Mouse (Mus musculus) intestine, embryonic 15.5 days (tissue): ENCODE data around the gene Atg9a. TPM values are rescaled to one million over a fixed set of nuclear protein-coding genes. Genes with fewer than 3 reads are reported as not detected.

Source experiments
- ATAC-seq: fragments of 200-750 bp; cut with Nextera tagmentation; 2 replicates; pipeline ENCODE4 v1.8.0; 2017; ENCODE audit warnings: moderate TSS enrichment, moderate library complexity
- H3K27ac ChIP-seq: fragments of 300-500 bp; sonication (generic); 2 replicates; pipeline ENCODE4 v1.5.1; 2015; ENCODE audit warnings: mild to moderate bottlenecking, inconsistent platforms
- H3K27me3 ChIP-seq: fragments of 300-500 bp; sonication (generic); replicated peaks from 2 replicates; pipeline ENCODE4 v1.6.1; 2015; ENCODE audit warnings: inconsistent platforms
- H3K36me3 ChIP-seq: fragments of 300-500 bp; sonication (generic); 2 replicates; pipeline ENCODE4 v1.6.1; 2015; ENCODE audit warnings: inconsistent platforms
- H3K4me1 ChIP-seq: fragments of 300-500 bp; sonication (generic); replicated peaks from 2 replicates; pipeline ENCODE4 v1.6.1; 2015; ENCODE audit warnings: inconsistent platforms
- H3K4me2 ChIP-seq: fragments of 300-500 bp; sonication (generic); replicated peaks from 2 replicates; pipeline ENCODE4 v1.6.1; 2015; ENCODE audit warnings: mild to moderate bottlenecking, inconsistent platforms
- H3K4me3 ChIP-seq: fragments of 300-500 bp; sonication (generic); replicated peaks from 2 replicates; pipeline ENCODE4 v1.5.1; 2015; ENCODE audit warnings: inconsistent platforms
- H3K9ac ChIP-seq: fragments of 300-500 bp; sonication (generic); 2 replicates; pipeline ENCODE4 v1.6.1; 2015; ENCODE audit warnings: inconsistent platforms
- H3K9me3 ChIP-seq: fragments of 300-500 bp; sonication (generic); 2 replicates; pipeline ENCODE4 v1.6.1; 2016; ENCODE audit warnings: inconsistent platforms
- WGBS: fragments of 180-500 bp; shearing (Covaris S2); methylation state at CpG from one replicate; pipeline ENCODE4 v1.1.7; 2015; 5-methylcytosine and 5-hydroxymethylcytosine counted together
- polyA plus RNA-seq: library from polyadenylated mRNA; unstranded; fragments of >200 nt; fragmentation: Nextera tagmentation; extraction: Ambion mirVana; gene quantifications from 2 replicates; pipeline ENCODE4 v1.2.1, GENCODE M21; 2015

Atg9a gene
- polyA plus RNA-seq, 1 experiment from 2014 or later = 28.3 TPM

GRCm38 (mm10) chr1:75213096-75213495 is 21.1 kb upstream of the Atg9a start:
- Histone ChIP-seq H3K27me3 (no peaks in the 10 kb centered on the region; the same call in 1 of the 2 replicates), H3K4me1 (peaks cover 37% of the 10 kb centered on the region), H3K9ac (no peak overlapping the region), H3K9me3 (no peaks in the 10 kb centered on the region), H3K4me2 (peak overlapping the region; percentile 20; the same call in 1 of the 2 replicates), H3K36me3 (peaks cover 12% of the 10 kb centered on the region; the same call in 1 of the 2 replicates), H3K27ac (no peak overlapping the region), H3K4me3 (no peak overlapping the region)
- no peak for ATAC-seq
- 78% methylated on average over 7 of the region's 7 CpGs for WGBS

- no peak for ATAC-seq
- H3K4me2 ChIP-seq = peak overlapping the region; percentile 20; the same call in 1 of the 2 replicates
- no peak overlapping the region for H3K27ac ChIP-seq
- no peaks in the 10 kb centered on the region for H3K9me3 ChIP-seq
- peaks cover 12% of the 10 kb centered on the region; the same call in 1 of the 2 replicates for H3K36me3 ChIP-seq
- H3K4me3 ChIP-seq = no peak overlapping the region
- WGBS = 73% methylated on average over 4 of the region's 4 CpGs
- no peaks in the 10 kb centered on the region; the same call in 1 of the 2 replicates for H3K27me3 ChIP-seq
- no peak overlapping the region for H3K9ac ChIP-seq
- peaks cover 37% of the 10 kb centered on the region for H3K4me1 ChIP-seq
Measured at GRCm38 (mm10) chr1:75212542-75212941, 20.5 kb upstream of the Atg9a start.

- H3K27ac ChIP-seq = peak overlapping the region; percentile 63
- peak overlapping the region; percentile 94 for H3K9ac ChIP-seq
- peaks cover 35% of the 10 kb centered on the region for H3K4me1 ChIP-seq
- peak overlapping the region; percentile 85 for H3K4me2 ChIP-seq
- ATAC-seq = no peak
- peak overlapping the region; percentile 86 for H3K4me3 ChIP-seq
- peaks cover 12% of the 10 kb centered on the region; the same call in 1 of the 2 replicates for H3K36me3 ChIP-seq
- H3K27me3 ChIP-seq = no peaks in the 10 kb centered on the region
- no peaks in the 10 kb centered on the region for H3K9me3 ChIP-seq
- 11% methylated on average over 17 of the region's 17 CpGs for WGBS
Measured at GRCm38 (mm10) chr1:75211141-75211708, 19.2 kb upstream of the Atg9a start.

GRCm38 (mm10) chr1:75210136-75211087 is 18.4 kb upstream of the Atg9a start, which contains the start of the genes Glb1l and Stk16:
Glb1l (minus strand) TSS chr1:75210813.
Stk16 (plus strand) TSS chr1:75210838.
- no peaks in the 10 kb centered on the region for H3K9me3 ChIP-seq
- peak within 1 kb of the TSS; percentile 94 for H3K9ac ChIP-seq
- peak within 1 kb of the TSS; percentile 85 for H3K4me2 ChIP-seq
- H3K36me3 ChIP-seq = peaks cover 7% of the 10 kb centered on the region; the same call in 1 of the 2 replicates
- peak within 1 kb of the TSS; percentile 86 for H3K4me3 ChIP-seq
- 6% methylated on average over 42 of the region's 42 CpGs for WGBS
- H3K4me1 ChIP-seq = peaks cover 35% of the 10 kb centered on the region
- H3K27me3 ChIP-seq = no peaks in the 10 kb centered on the region
- peak within 1 kb of the TSS; percentile 63 for H3K27ac ChIP-seq
- ATAC-seq = peak; percentile 91

- H3K9ac ChIP-seq = peak overlapping the region; percentile 52
- peaks cover 6% of the 10 kb centered on the region; the same call in 1 of the 2 replicates for H3K36me3 ChIP-seq
- H3K4me3 ChIP-seq = peak overlapping the region; percentile 35
- H3K27me3 ChIP-seq = no peaks in the 10 kb centered on the region
- peak overlapping the region; percentile 65 for H3K4me2 ChIP-seq
- WGBS = 8% methylated on average over 34 of the region's 34 CpGs
- no peaks in the 10 kb centered on the region for H3K9me3 ChIP-seq
- no peak for ATAC-seq
- no peak overlapping the region for H3K27ac ChIP-seq
- H3K4me1 ChIP-seq = peaks cover 29% of the 10 kb centered on the region
Measured at GRCm38 (mm10) chr1:75208967-75209678, 17.1 kb upstream of the Atg9a start.

GRCm38 (mm10) chr1:75201236-75201635 is 9.2 kb upstream of the Atg9a start:
- H3K27me3 ChIP-seq = no peaks in the 10 kb centered on the region
- no peak overlapping the region for H3K9ac ChIP-seq
- H3K4me1 ChIP-seq = no peaks in the 10 kb centered on the region
- H3K4me2 ChIP-seq = no peak overlapping the region
- no peak for ATAC-seq
- no peaks in the 10 kb centered on the region for H3K9me3 ChIP-seq
- peaks cover 35% of the 10 kb centered on the region for H3K36me3 ChIP-seq
- 86% methylated on average over 1 of the region's 1 CpGs for WGBS
- H3K4me3 ChIP-seq = no peak overlapping the region
- H3K27ac ChIP-seq = no peak overlapping the region

- Histone ChIP-seq H3K4me3 (peak overlapping the region; percentile 77), H3K9me3 (no peaks in the 10 kb centered on the region), H3K4me2 (peak overlapping the region; percentile 84), H3K27ac (peak overlapping the region; percentile 90), H3K27me3 (no peaks in the 10 kb centered on the region), H3K36me3 (peaks cover 19% of the 10 kb centered on the region), H3K9ac (peak overlapping the region; percentile 74), H3K4me1 (peaks cover 12% of the 10 kb centered on the region; the same call in 1 of the 2 replicates)
- under 1% methylated on average over 19 of the region's 19 CpGs for WGBS
- ATAC-seq = peak; percentile 76
Measured at GRCm38 (mm10) chr1:75192452-75192851, 456 bp upstream of the Atg9a start.

GRCm38 (mm10) chr1:75191258-75191621 is 756 bp downstream of the Atg9a start:
- Histone ChIP-seq H3K4me3 (peak overlapping the region; percentile 77), H3K4me1 (peaks cover 12% of the 10 kb centered on the region; the same call in 1 of the 2 replicates), H3K4me2 (peak overlapping the region; percentile 84), H3K9me3 (no peaks in the 10 kb centered on the region), H3K36me3 (peaks cover 18% of the 10 kb centered on the region), H3K9ac (peak overlapping the region; percentile 83), H3K27me3 (no peaks in the 10 kb centered on the region), H3K27ac (peak overlapping the region; percentile 89)
- no peak for ATAC-seq
- 46% methylated on average over 5 of the region's 5 CpGs for WGBS

GRCm38 (mm10) chr1:75190577-75190976 is 1.4 kb downstream of the Atg9a start:
- peak overlapping the region; percentile 84 for H3K4me2 ChIP-seq
- no peak for ATAC-seq
- WGBS = 33% methylated on average over 2 of the region's 2 CpGs
- no peak overlapping the region for H3K27ac ChIP-seq
- peaks cover 20% of the 10 kb centered on the region for H3K36me3 ChIP-seq
- H3K9me3 ChIP-seq = no peaks in the 10 kb centered on the region
- H3K9ac ChIP-seq = peak overlapping the region; percentile 83; the same call in 1 of the 2 replicates
- H3K4me3 ChIP-seq = peak overlapping the region; percentile 77; the same call in 1 of the 2 replicates
- H3K27me3 ChIP-seq = no peaks in the 10 kb centered on the region
- peaks cover 12% of the 10 kb centered on the region; the same call in 1 of the 2 replicates for H3K4me1 ChIP-seq

GRCm38 (mm10) chr1:75187914-75188483 is 4.0 kb downstream of the Atg9a start:
- Histone ChIP-seq H3K9ac (no peak overlapping the region), H3K27me3 (no peaks in the 10 kb centered on the region), H3K9me3 (no peaks in the 10 kb centered on the region), H3K36me3 (peaks cover 35% of the 10 kb centered on the region), H3K27ac (no peak overlapping the region), H3K4me3 (no peak overlapping the region), H3K4me1 (peaks cover 12% of the 10 kb centered on the region; the same call in 1 of the 2 replicates), H3K4me2 (no peak overlapping the region)
- no peak for ATAC-seq
- WGBS = 89% methylated on average over 2 of the region's 2 CpGs

- no peak for ATAC-seq
- no peak overlapping the region for H3K27ac ChIP-seq
Measured at GRCm38 (mm10) chr1:75187126-75187525, 4.9 kb downstream of the Atg9a start.

More at GRCm38 (mm10) chr1:75187126-75187525, 4.9 kb downstream of the Atg9a start:
- Histone ChIP-seq H3K4me3 (no peak overlapping the region), H3K9me3 (no peaks in the 10 kb centered on the region), H3K9ac (no peak overlapping the region), H3K4me2 (no peak overlapping the region), H3K27me3 (no peaks in the 10 kb centered on the region), H3K36me3 (peaks cover 43% of the 10 kb centered on the region), H3K4me1 (peaks cover 12% of the 10 kb centered on the region; the same call in 1 of the 2 replicates)
